Mouse (Mus musculus): ENCODE results near the gene Taf13. TPM values are rescaled to one million over a fixed set of nuclear protein-coding genes. Genes with fewer than 3 reads are reported as not detected.

The Taf13 gene
- total RNA-seq (2014; rRNA removed) (7.0 and 11.3 TPM in 2 replicates), polyA plus RNA-seq (2015; fragmentation: Nextera tagmentation; extraction: Ambion mirVana) (43.2 and 44.1 TPM in 2 replicates)

DNA sequence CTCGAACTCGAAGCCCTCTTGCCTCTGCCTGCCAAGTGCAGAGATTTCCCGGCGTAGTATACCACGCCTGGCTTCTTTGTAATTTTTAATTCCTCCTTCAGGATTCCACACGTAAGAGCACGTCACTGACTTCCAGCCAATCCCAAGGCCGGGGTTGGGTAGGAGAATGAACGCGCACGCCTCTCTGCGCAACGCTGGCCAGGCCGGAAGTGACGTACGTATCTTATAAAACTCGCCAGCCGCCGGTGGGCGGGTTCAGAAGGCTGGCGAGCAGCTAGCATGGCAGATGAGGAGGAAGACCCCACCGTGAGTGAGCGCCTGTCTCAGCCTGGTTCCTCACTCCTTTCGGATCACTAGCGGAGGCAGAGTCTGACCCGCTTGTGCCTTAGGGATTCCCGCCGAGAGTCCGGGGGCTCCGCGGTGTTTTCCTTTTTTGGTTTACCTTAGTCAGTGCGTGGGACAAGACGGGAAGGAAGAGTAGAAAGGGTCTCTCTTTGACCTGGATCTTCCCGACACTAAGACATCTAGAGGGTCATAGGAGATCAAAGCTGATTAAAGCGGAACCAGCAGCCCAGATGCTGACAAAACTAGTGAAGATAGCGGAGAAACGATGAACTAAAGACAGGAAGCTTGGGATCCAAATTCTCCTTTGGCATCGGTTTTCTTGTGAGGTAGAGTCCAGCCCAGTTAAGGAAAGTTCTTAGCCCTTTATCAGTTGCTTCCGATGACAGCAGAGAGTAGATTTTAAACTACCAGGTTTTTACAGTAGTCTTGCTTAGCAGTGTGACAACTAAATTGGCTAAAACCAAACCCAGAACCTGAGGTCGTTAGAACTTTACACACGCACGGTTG, at the start of gene Taf13:
Taf13 (plus strand) TSS at position 256 of the 852 bp plus-strand sequence.
- H3K36me3 ChIP-seq (ENCODE audit: insufficient read depth, low read length) = no peaks in the 10 kb centered on the region
- no peaks in the 10 kb centered on the region for H3K27me3 ChIP-seq (ENCODE audit: insufficient read depth, low read length)
- peaks cover 10% of the 10 kb centered on the region; the same call in 1 of the 2 replicates for H3K4me1 ChIP-seq (ENCODE audit: insufficient read depth, low read length)
- H3K27ac ChIP-seq (ENCODE audit: low read depth, low read length) = peak within 1 kb of the TSS; percentile 60; the same call in 1 of the 2 replicates
- no peak for TF ChIP-seq CTCF (IDR thresholded peaks at IDR 0.05)
- H3K9ac ChIP-seq (replicated peaks; ENCODE audit: low read length, poor library complexity, severe bottlenecking) = peak within 1 kb of the TSS; percentile 67
- peak within 1 kb of the TSS; percentile 67 for H3K4me2 ChIP-seq (ENCODE audit: low read depth, low read length, poor library complexity, severe bottlenecking)
- no peaks in the 10 kb centered on the region for H3K9me3 ChIP-seq (ENCODE audit: low read length)
- ATAC-seq (ENCODE audit: low FRiP score) = peak; percentile 99
- H3K4me3 ChIP-seq (ENCODE audit: low read depth, low read length) = peak within 1 kb of the TSS; percentile 65
- WGBS = 1% methylated on average over 42 of the region's 42 CpGs
- DNase-seq (ENCODE audit: low spot score) = peak; percentile 99

DNA sequence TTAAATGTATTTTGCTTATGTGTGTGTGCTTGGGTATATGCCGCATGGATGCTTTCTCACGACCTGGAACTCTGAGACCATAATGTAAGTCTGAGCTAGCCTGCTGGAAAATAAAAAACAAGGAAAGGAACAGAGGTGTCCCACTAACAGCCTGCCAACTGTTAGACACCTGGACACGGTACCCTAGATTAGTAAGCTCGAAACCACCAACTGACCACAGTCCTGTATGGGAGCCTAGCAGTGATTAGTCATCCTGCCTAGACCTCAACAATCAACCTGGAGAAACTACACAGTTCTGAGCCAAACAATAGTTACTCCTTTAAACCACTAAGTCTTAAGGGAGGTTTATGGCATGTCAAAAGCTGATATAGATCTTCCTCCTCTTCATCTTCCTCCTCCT, 48.1 kb upstream of the Taf13 start:
- no peak overlapping the region for H3K4me2 ChIP-seq (ENCODE audit: low read depth, low read length, poor library complexity, severe bottlenecking)
- no peaks in the 10 kb centered on the region for H3K27me3 ChIP-seq (ENCODE audit: insufficient read depth, low read length)
- DNase-seq (ENCODE audit: low spot score) = no peak
- no peaks in the 10 kb centered on the region for H3K9me3 ChIP-seq (ENCODE audit: low read length)
- no peak overlapping the region for H3K4me3 ChIP-seq (ENCODE audit: low read depth, low read length)
- H3K36me3 ChIP-seq (ENCODE audit: insufficient read depth, low read length) = no peaks in the 10 kb centered on the region
- H3K9ac ChIP-seq (replicated peaks; ENCODE audit: low read length, poor library complexity, severe bottlenecking) = no peak overlapping the region
- H3K27ac ChIP-seq (ENCODE audit: low read depth, low read length) = no peak overlapping the region
- 93% methylated on average over 4 of the region's 4 CpGs for WGBS
- TF ChIP-seq CTCF (IDR thresholded peaks at IDR 0.05) = no peak
- no peak for ATAC-seq (ENCODE audit: low FRiP score)
- H3K4me1 ChIP-seq (ENCODE audit: insufficient read depth, low read length) = no peaks in the 10 kb centered on the region

DNA sequence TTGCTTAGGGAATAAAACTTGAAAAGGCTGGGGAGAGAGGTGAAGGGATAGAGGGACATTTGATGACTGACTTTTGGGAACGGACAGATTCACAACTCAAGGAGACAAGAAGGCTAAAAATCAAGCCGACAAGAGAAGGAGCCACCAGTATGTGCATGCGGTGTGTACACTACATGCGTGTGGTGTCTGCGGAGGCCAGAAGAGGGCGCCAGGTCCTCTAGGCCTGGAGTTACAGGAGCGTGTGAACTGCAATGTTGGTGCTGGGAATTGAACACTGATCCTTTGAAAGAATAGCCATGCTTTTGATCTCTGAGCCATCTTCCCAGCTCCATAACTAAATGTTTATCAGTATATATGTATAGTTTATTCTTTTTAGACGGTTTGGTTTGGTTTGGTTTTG, 43.0 kb upstream of the Taf13 start:
- no peaks in the 10 kb centered on the region for H3K9me3 ChIP-seq (ENCODE audit: low read length)
- H3K27ac ChIP-seq (ENCODE audit: low read depth, low read length) = no peak overlapping the region
- H3K27me3 ChIP-seq (ENCODE audit: insufficient read depth, low read length) = no peaks in the 10 kb centered on the region
- H3K4me1 ChIP-seq (ENCODE audit: insufficient read depth, low read length) = no peaks in the 10 kb centered on the region
- H3K36me3 ChIP-seq (ENCODE audit: insufficient read depth, low read length) = no peaks in the 10 kb centered on the region
- 94% methylated on average over 8 of the region's 8 CpGs for WGBS
- TF ChIP-seq CTCF (IDR thresholded peaks at IDR 0.05) = no peak
- no peak overlapping the region for H3K9ac ChIP-seq (replicated peaks; ENCODE audit: low read length, poor library complexity, severe bottlenecking)
- H3K4me2 ChIP-seq (ENCODE audit: low read depth, low read length, poor library complexity, severe bottlenecking) = no peak overlapping the region
- DNase-seq (ENCODE audit: low spot score) (no peak), ATAC-seq (ENCODE audit: low FRiP score) (no peak)
- H3K4me3 ChIP-seq (ENCODE audit: low read depth, low read length) = no peak overlapping the region

DNA sequence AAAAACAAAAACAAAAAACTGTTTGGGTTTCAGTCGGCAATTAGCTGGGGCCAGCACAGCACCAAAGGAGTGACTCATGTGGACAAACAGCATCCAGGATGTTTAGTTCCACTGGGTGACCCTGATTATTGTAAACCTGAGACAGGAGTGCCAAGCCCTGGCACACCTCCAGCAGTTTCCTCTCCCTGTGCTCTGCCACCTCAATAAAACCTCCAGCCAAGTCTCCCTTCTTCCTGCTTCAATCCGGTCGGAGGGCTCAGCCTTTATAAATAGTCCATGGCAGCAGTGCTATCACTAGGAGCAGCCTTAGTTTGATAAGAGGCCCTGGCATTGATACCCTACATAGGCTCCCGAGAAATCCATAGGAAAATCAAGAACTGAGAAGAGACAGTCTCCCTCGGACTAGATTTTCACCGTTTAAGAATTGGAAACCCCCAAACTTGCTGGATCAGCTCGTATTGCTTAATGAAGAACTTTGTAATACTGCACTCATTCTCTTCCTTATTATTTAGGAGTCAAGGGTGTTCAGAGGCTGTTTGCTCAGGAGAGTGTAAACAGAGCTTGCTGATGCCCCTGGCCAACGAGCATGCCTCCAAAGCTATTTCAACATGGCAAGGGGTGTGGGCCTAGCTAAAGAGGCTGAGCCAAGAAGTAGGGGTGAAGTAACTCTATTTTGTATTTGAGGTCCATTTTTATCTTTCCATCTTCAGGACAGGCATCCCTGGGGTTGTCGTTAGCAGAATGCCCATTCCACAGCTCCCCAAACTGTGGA, 38.2 kb upstream of the Taf13 start:
- peak; percentile 14 for DNase-seq (ENCODE audit: low spot score)
- no peak for TF ChIP-seq CTCF (IDR thresholded peaks at IDR 0.05)
- WGBS = 77% methylated on average over 9 of the region's 9 CpGs
- Histone ChIP-seq H3K27me3 (ENCODE audit: insufficient read depth, low read length) (no peaks in the 10 kb centered on the region), H3K4me3 (ENCODE audit: low read depth, low read length) (no peak overlapping the region), H3K4me2 (ENCODE audit: low read depth, low read length, poor library complexity, severe bottlenecking) (no peak overlapping the region), H3K9me3 (ENCODE audit: low read length) (no peaks in the 10 kb centered on the region), H3K36me3 (ENCODE audit: insufficient read depth, low read length) (no peaks in the 10 kb centered on the region), H3K27ac (ENCODE audit: low read depth, low read length) (no peak overlapping the region), H3K9ac (replicated peaks; ENCODE audit: low read length, poor library complexity, severe bottlenecking) (no peak overlapping the region), H3K4me1 (ENCODE audit: insufficient read depth, low read length) (peaks cover 3% of the 10 kb centered on the region; the same call in 1 of the 2 replicates)
- no peak for ATAC-seq (ENCODE audit: low FRiP score)

- H3K9ac ChIP-seq (replicated peaks; ENCODE audit: low read length, poor library complexity, severe bottlenecking) = no peak within 1 kb of the TSS
- no peak for TF ChIP-seq CTCF (IDR thresholded peaks at IDR 0.05)
- no peak within 1 kb of the TSS for H3K27ac ChIP-seq (ENCODE audit: low read depth, low read length)
- DNase-seq (ENCODE audit: low spot score) = no peak
- H3K27me3 ChIP-seq (ENCODE audit: insufficient read depth, low read length) = no peaks in the 10 kb centered on the region
- no peak within 1 kb of the TSS for H3K4me2 ChIP-seq (ENCODE audit: low read depth, low read length, poor library complexity, severe bottlenecking)
- no peaks in the 10 kb centered on the region for H3K9me3 ChIP-seq (ENCODE audit: low read length)
- H3K4me3 ChIP-seq (ENCODE audit: low read depth, low read length) = no peak within 1 kb of the TSS
- 89% methylated on average over 6 of the region's 6 CpGs for WGBS
- H3K36me3 ChIP-seq (ENCODE audit: insufficient read depth, low read length) = no peaks in the 10 kb centered on the region
- peaks cover 3% of the 10 kb centered on the region; the same call in 1 of the 2 replicates for H3K4me1 ChIP-seq (ENCODE audit: insufficient read depth, low read length)
- no peak for ATAC-seq (ENCODE audit: low FRiP score)
Measured at GRCm38 (mm10) chr3:108533951-108534350, 37.5 kb upstream of the Taf13 start, which contains the start of gene 1700013F07Rik. Gene 1700013F07Rik (plus strand): TSS chr3:108534150.
